Mouse (Mus musculus) fibroblast of lung, adult 2 months (primary cell): Measurements from ENCODE around the gene Vmn2r45.
"Not testable (repeated sequence)": the region's sequence is repeated elsewhere in the genome, so short reads cannot be mapped to it uniquely, and the experiment has no call there.

ENCODE experiments used
- DNase-seq: peaks from one replicate; pipeline ENCODE4 v3.0.0-alpha.2; 2011; ENCODE audit warnings: low read depth

Vmn2r45 gene

GRCm38 (mm10) chr7:8488975-8489374, at the start of gene Vmn2r45:
TSS of gene Vmn2r45 (minus strand) at chr7:8489075.
- DNase-seq: not testable (repeated sequence)
